Mouse (Mus musculus) stomach, embryonic 15.5 days (tissue): Measurements from ENCODE around the gene Ccdc144b. TPM values are rescaled to one million over a fixed set of nuclear protein-coding genes. Genes with fewer than 3 reads are reported as not detected.
A peak's percentile ranks its signal among the peaks of the same experiment; 100 is the strongest.

Experiments used
- ATAC-seq: fragments of 200-750 bp; cut with Nextera tagmentation; 2 replicates; pipeline ENCODE4 v1.8.0; 2017; ENCODE audit warnings: low read depth, moderate number of reproducible peaks, moderate TSS enrichment; ENCODE audit not compliant: insufficient read depth, low FRiP score
- H3K27ac ChIP-seq: fragments of 300-500 bp; sonication (generic); 2 replicates; pipeline ENCODE4 v1.5.1; 2015; ENCODE audit warnings: mild to moderate bottlenecking, inconsistent platforms
- H3K27me3 ChIP-seq: fragments of 300-500 bp; sonication (generic); replicated peaks from 2 replicates; pipeline ENCODE4 v1.6.1; 2015; ENCODE audit warnings: inconsistent platforms
- H3K36me3 ChIP-seq: fragments of 300-500 bp; sonication (generic); 2 replicates; pipeline ENCODE4 v1.6.1; 2015; ENCODE audit warnings: inconsistent platforms
- H3K4me1 ChIP-seq: fragments of 300-500 bp; sonication (generic); 2 replicates; pipeline ENCODE4 v1.6.1; 2015; ENCODE audit warnings: inconsistent platforms
- H3K4me2 ChIP-seq: fragments of 300-500 bp; sonication (generic); 2 replicates; pipeline ENCODE4 v1.6.1; 2015; ENCODE audit warnings: mild to moderate bottlenecking, inconsistent platforms
- H3K4me3 ChIP-seq: fragments of 300-500 bp; sonication (generic); replicated peaks from 2 replicates; pipeline ENCODE4 v1.5.1; 2015; ENCODE audit warnings: inconsistent platforms
- H3K9ac ChIP-seq: fragments of 300-500 bp; sonication (generic); 2 replicates; pipeline ENCODE4 v1.6.1; 2015; ENCODE audit warnings: inconsistent platforms
- H3K9me3 ChIP-seq: fragments of 300-500 bp; sonication (generic); 2 replicates; pipeline ENCODE4 v1.6.1; 2016; ENCODE audit warnings: inconsistent platforms
- WGBS: fragments of 180-500 bp; shearing (Covaris S2); methylation state at CpG from one replicate; pipeline ENCODE4 v1.1.7; 2015; 5-methylcytosine and 5-hydroxymethylcytosine counted together
- polyA plus RNA-seq: library from polyadenylated mRNA; unstranded; fragments of >200 nt; fragmentation: Nextera tagmentation; extraction: Ambion mirVana; gene quantifications from 2 replicates; pipeline ENCODE4 v1.2.1, GENCODE M21; 2015

Gene Ccdc144b
- polyA plus RNA-seq, 1 experiment from 2014 or later = not detected

DNA sequence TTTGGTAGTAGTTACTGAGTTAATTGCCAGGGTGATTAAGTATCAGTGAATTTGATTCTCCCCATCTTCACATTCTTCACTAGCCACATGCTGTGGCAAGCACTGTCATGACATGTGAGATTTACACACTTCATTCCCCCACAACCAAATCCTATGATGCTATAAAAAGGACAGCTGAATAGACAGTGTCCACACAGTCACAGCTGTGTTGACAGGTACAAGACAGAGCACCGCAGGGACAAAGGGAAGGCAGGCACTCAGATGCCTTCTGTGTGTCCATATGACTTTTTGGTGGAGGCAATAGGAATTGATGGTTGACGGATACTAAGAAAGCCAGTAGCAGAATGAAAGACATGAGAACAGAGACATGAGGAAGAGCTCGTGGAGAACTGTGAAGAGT is 42.1 kb downstream of the Ccdc144b start:
- H3K9me3 ChIP-seq = no peaks in the 10 kb centered on the region
- H3K27ac ChIP-seq = no peak overlapping the region
- H3K36me3 ChIP-seq = no peaks in the 10 kb centered on the region
- no peak overlapping the region for H3K9ac ChIP-seq
- no peak overlapping the region for H3K4me2 ChIP-seq
- no peaks in the 10 kb centered on the region for H3K27me3 ChIP-seq
- no peaks in the 10 kb centered on the region for H3K4me1 ChIP-seq
- 72% methylated on average over 3 of the region's 3 CpGs for WGBS
- no peak overlapping the region for H3K4me3 ChIP-seq
- no peak for ATAC-seq

GRCm38 (mm10) chr3:36008411-36009154 is 44.8 kb downstream of the Ccdc144b start:
- no peak overlapping the region for H3K4me2 ChIP-seq

DNA sequence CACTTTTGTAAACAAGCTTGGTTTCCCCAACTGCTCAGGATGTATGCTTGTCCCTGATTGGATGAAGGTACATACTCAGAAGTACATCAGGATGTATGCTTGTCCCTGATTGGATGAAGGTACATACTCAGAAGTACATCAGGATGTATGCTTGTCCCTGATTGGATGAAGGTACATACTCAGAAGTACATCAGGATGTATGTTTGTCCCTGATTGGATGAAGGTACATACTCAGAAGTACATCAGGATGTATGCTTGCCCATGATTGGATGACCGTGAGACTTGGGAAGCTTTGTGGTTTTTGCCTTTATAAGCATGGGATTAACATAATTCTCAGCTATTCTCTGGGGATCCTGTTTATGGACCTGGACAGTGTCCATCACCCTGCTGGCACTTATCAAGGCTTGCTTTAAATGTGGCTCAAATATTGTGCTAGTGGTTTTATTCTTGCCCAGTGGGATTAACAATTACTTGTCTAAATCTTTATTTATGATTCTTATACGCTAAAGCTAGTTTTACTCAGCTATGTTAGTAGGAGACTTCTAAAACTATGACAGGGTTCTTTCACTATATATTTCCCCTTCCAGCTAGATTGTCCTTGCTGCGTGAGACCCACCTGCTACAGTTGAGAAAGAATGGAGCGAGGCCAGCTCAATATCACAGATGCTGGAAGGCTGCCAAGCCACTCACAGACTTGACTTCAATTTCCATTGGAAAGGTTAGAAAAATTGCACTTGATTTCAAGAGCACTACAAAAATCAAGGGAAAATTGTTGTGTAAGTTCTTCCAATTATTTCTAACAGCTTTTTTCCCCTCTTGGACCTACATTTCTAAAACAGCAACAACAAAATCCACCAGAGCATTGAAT is 49.1 kb downstream of the Ccdc144b start:
- no peak for ATAC-seq
- 37% methylated on average over 4 of the region's 4 CpGs for WGBS
- Histone ChIP-seq H3K27ac (no peak overlapping the region), H3K27me3 (no peaks in the 10 kb centered on the region), H3K4me2 (no peak overlapping the region), H3K9ac (no peak overlapping the region), H3K36me3 (no peaks in the 10 kb centered on the region), H3K4me3 (no peak overlapping the region), H3K9me3 (no peaks in the 10 kb centered on the region), H3K4me1 (no peaks in the 10 kb centered on the region)

More at GRCm38 (mm10) chr3:36008411-36009154, 44.8 kb downstream of the Ccdc144b start:
- no peak for ATAC-seq
- Histone ChIP-seq H3K9me3 (no peaks in the 10 kb centered on the region), H3K4me3 (no peak overlapping the region), H3K4me1 (no peaks in the 10 kb centered on the region), H3K27ac (no peak overlapping the region; the same call in 1 of the 2 replicates), H3K36me3 (no peaks in the 10 kb centered on the region), H3K27me3 (no peaks in the 10 kb centered on the region), H3K9ac (no peak overlapping the region)
- WGBS = 45% methylated on average over 4 of the region's 4 CpGs

DNA sequence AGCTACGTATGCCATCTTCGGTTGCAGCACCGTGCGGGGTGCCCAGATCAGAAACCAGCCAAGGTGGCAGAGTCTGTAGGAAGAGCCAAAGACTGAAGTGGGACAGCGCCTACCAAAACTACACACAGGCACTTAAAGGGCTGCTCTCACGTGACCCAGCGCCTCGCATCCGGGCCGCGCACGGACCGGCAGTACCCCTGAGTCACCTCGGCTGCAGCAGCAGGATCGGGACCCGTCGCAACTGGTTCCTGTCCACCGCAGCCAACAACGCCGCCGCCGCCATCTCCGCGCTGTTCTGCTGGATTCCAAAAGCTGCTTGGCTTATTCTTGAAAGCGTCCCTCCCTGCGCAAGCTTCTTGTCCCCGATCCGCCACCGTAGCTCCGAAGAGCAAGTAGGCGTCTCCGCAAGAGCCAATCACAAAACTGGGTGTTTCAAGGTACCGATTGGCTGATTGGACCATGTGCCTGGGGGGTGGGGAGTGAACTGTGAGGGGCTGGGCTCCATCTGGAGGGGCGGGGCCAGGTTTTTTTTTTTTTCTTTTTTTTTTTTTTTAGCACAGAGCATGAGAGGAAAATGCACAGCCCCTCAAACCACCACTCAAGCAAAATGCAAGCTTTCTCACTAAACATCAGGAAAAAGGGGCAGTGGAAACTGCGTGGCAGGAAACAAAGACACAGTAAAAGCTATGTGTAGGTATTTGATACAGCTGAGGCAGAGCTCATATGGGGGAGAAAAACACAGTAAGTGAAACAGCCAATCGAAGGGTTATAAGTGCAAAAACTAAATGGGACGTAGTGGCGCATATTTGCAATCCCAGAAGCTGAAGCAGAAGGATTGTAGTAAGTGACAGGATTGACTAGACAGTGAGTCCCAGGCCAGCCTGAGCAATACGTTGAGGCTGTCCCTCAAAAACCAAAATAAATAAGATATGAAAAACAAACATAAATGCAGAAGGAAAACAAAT is 52.8 kb downstream of the Ccdc144b start, which contains the start of gene Mccc1:
TSS of gene Mccc1 (minus strand) at position 404 of the 965 bp plus-strand sequence.
- Histone ChIP-seq H3K9ac (peak within 1 kb of the TSS; percentile 37), H3K27ac (peak within 1 kb of the TSS; percentile 85), H3K4me1 (no peaks in the 10 kb centered on the region), H3K36me3 (no peaks in the 10 kb centered on the region), H3K9me3 (no peaks in the 10 kb centered on the region), H3K4me2 (peak within 1 kb of the TSS; percentile 64), H3K27me3 (no peaks in the 10 kb centered on the region), H3K4me3 (peak within 1 kb of the TSS; percentile 71)
- WGBS = 2% methylated on average over 39 of the region's 39 CpGs
- ATAC-seq = peak; percentile 99

GRCm38 (mm10) chr3:35994552-35995531 is 58.5 kb downstream of the Ccdc144b start:
- no peak overlapping the region for H3K27ac ChIP-seq
- no peak overlapping the region for H3K4me2 ChIP-seq
- no peak overlapping the region for H3K9ac ChIP-seq
- H3K4me3 ChIP-seq = no peak overlapping the region
- no peaks in the 10 kb centered on the region for H3K4me1 ChIP-seq
- no peaks in the 10 kb centered on the region for H3K9me3 ChIP-seq
- H3K36me3 ChIP-seq = no peaks in the 10 kb centered on the region
- H3K27me3 ChIP-seq = no peaks in the 10 kb centered on the region
- WGBS = 63% methylated on average over 11 of the region's 11 CpGs
- ATAC-seq = peak; percentile 43; the same call in 1 of the 2 replicates

DNA sequence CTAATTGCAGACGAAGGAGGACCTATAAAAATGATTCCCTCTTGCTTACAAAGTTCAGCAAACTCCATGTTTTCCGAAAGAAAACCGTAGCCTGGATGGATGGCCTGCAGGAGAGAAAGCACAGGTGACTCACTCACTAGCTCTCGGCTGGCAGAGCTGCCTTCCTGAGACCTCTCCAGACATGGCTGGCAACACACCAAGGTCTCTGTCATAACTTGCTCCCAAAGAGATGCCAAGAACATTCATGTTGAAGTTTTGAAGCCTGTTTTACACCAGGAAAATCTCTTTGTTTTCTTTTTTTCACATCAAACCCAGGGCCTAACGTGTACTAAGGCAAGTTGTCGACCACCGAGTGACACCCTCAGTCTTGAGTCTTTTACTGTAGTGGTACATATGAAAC is 62.6 kb downstream of the Ccdc144b start:
- peaks cover 11% of the 10 kb centered on the region for H3K36me3 ChIP-seq
- 90% methylated on average over 7 of the region's 7 CpGs for WGBS

DNA sequence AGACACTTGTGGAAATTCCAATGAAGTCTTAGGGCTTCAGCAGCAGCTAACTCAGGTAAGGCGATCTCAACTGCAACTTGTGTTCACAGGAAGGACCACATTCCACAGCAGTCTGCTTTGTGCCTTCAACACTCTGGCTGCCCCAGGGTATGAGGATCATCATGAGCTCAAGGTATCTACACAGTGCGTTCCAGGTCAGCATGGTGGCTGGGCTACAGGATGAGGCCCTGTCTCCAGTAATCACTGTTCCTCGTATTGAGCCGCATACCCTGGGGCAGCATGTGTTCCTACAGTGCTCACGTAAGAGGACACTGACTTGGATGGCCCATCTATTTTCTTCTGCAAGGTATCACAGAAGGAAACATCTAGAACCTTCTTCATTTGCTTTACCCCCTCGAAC is 65.3 kb downstream of the Ccdc144b start:
- no peak overlapping the region for H3K4me2 ChIP-seq
- 91% methylated on average over 6 of the region's 6 CpGs for WGBS
- H3K9ac ChIP-seq = no peak overlapping the region
- no peaks in the 10 kb centered on the region for H3K27me3 ChIP-seq
- no peak for ATAC-seq
- no peaks in the 10 kb centered on the region for H3K4me1 ChIP-seq
- H3K27ac ChIP-seq = no peak overlapping the region
- no peak overlapping the region for H3K4me3 ChIP-seq
- H3K36me3 ChIP-seq = peaks cover 16% of the 10 kb centered on the region
- no peaks in the 10 kb centered on the region for H3K9me3 ChIP-seq

More for the DNA sequence above, 62.6 kb downstream of the Ccdc144b start:
- no peak for ATAC-seq
- Histone ChIP-seq H3K4me3 (no peak overlapping the region), H3K27ac (no peak overlapping the region), H3K27me3 (no peaks in the 10 kb centered on the region), H3K4me1 (no peaks in the 10 kb centered on the region), H3K9ac (no peak overlapping the region), H3K4me2 (no peak overlapping the region), H3K9me3 (no peaks in the 10 kb centered on the region)

DNA sequence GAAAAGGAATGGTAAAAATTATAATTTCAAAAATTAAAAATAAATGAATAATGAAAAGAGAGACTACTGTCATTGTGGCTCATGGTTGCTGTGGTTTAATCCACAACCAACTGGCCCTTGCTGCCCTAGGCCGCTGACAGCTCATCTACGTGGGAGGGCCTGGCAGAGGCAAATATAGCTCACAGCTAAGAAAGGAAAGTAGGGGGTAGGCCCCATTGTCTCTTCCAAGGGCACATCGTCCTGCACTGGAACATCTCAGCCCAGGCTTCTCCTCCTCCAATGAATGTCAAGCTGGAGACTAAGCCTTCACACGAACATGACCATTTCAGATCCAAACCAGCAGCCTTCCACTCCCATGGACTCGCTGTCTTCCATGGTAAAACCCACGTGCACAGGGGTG is 67.1 kb downstream of the Ccdc144b start:
- no peaks in the 10 kb centered on the region for H3K4me1 ChIP-seq
- no peaks in the 10 kb centered on the region for H3K9me3 ChIP-seq
- no peak overlapping the region for H3K4me2 ChIP-seq
- no peaks in the 10 kb centered on the region for H3K27me3 ChIP-seq
- no peak overlapping the region for H3K4me3 ChIP-seq
- WGBS = 90% methylated on average over 6 of the region's 6 CpGs
- no peak for ATAC-seq
- H3K36me3 ChIP-seq = peaks cover 16% of the 10 kb centered on the region
- no peak overlapping the region for H3K9ac ChIP-seq
- no peak overlapping the region for H3K27ac ChIP-seq

DNA sequence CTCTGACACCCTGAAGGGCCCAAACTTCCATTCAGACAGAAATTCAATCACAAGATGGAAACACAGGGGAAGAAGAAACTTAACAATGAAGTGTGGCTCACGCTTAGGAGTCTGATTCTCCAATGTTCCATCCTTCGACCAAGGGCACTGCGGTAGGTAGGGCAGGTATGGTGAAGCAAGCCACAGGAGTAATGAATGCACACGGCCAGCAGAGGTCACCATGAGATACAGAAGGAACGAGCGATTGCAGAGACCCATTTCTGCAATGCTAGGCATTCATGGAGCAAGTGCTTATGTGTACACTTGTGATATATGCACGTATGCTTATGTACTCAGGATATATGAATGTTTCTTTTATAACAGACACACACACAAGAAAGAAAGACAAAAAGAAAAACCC is 79.8 kb downstream of the Ccdc144b start:
- ATAC-seq = no peak
- Histone ChIP-seq H3K27me3 (no peaks in the 10 kb centered on the region), H3K9me3 (no peaks in the 10 kb centered on the region), H3K4me1 (no peaks in the 10 kb centered on the region), H3K9ac (no peak overlapping the region), H3K27ac (no peak overlapping the region), H3K4me3 (no peak overlapping the region), H3K36me3 (peaks cover 15% of the 10 kb centered on the region), H3K4me2 (no peak overlapping the region)
- WGBS = 64% methylated on average over 7 of the region's 7 CpGs

DNA sequence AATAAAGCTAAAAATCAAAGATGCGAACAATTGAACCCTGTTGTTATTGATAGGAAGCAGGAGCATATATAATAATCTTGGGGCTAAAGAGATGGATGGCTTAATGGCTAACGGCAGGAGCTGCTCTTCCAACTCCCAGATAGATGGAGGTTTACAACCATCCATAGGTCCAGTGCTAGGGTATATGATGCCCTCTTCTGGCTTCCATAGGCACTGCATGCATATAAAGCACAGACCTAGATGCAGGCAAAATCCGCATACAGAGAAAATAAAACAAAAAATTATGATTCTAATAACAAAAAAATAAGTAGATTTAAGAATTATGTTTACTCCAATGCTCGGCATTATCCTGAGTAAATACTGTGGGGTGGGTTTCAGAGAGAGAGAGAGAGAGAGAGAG is 80.4 kb downstream of the Ccdc144b start:
- WGBS = 81% methylated on average over 4 of the region's 4 CpGs
- Histone ChIP-seq H3K27ac (no peak overlapping the region), H3K9ac (no peak overlapping the region), H3K4me1 (no peaks in the 10 kb centered on the region), H3K4me2 (no peak overlapping the region), H3K9me3 (no peaks in the 10 kb centered on the region), H3K27me3 (no peaks in the 10 kb centered on the region), H3K36me3 (peaks cover 15% of the 10 kb centered on the region; the same call in 1 of the 2 replicates), H3K4me3 (no peak overlapping the region)
- ATAC-seq = no peak
